Mouse (Mus musculus) lung, postnatal 0 days (tissue): Measurements from ENCODE around the gene Siglec1. TPM values are rescaled to one million over a fixed set of nuclear protein-coding genes. Genes with fewer than 3 reads are reported as not detected.

Source experiments
- ATAC-seq: fragments of 200-750 bp; cut with Nextera tagmentation; 2 replicates; pipeline ENCODE4 v1.8.0; 2017; ENCODE audit warnings: moderate library complexity
- DNase-seq: peaks from one replicate; pipeline ENCODE4 v3.0.0-alpha.2; 2016; ENCODE audit warnings: low spot score
- H3K27ac ChIP-seq: fragments of 300-500 bp; sonication (generic); 2 replicates; pipeline ENCODE4 v1.5.1; 2014; ENCODE audit warnings: antibody characterized with exemption, mild to moderate bottlenecking, low read length, mixed read lengths
- H3K27me3 ChIP-seq: fragments of 300-500 bp; sonication (generic); replicated peaks from 2 replicates; pipeline ENCODE4 v1.6.1; 2014; ENCODE audit warnings: low read length, mixed read lengths; ENCODE audit not compliant: insufficient read depth
- H3K36me3 ChIP-seq: fragments of 300-500 bp; sonication (generic); 2 replicates; pipeline ENCODE4 v1.6.1; 2014; ENCODE audit warnings: low read length, mixed read lengths; ENCODE audit not compliant: insufficient read depth
- H3K4me1 ChIP-seq: fragments of 300-500 bp; sonication (generic); 2 replicates; pipeline ENCODE4 v1.6.1; 2014; ENCODE audit warnings: antibody characterized with exemption, low read depth, low read length, mixed read lengths; ENCODE audit not compliant: insufficient read depth
- H3K4me2 ChIP-seq: fragments of 300-500 bp; sonication (generic); replicated peaks from 2 replicates; pipeline ENCODE4 v1.6.1; 2014; ENCODE audit warnings: low read depth, mild to moderate bottlenecking, low read length, moderate library complexity, mixed read lengths
- H3K4me3 ChIP-seq: fragments of 300-500 bp; sonication (generic); 2 replicates; pipeline ENCODE4 v1.5.1; 2014; ENCODE audit warnings: low read depth, low read length
- H3K9ac ChIP-seq: fragments of 300-500 bp; sonication (generic); replicated peaks from 2 replicates; pipeline ENCODE4 v1.6.1; 2014; ENCODE audit warnings: low read depth, mild to moderate bottlenecking
- H3K9me3 ChIP-seq: fragments of 300-500 bp; sonication (generic); 2 replicates; pipeline ENCODE4 v1.6.1; 2016; ENCODE audit warnings: low read length, mixed read lengths
- CTCF ChIP-seq: IDR thresholded peaks from 2 replicates; pipeline ENCODE4 v1.5.1; 2016; ENCODE audit warnings: antibody characterized with exemption, mild to moderate bottlenecking
- EP300 ChIP-seq: IDR thresholded peaks from 2 replicates; pipeline ENCODE4 v1.6.1; 2016; ENCODE audit warnings: antibody characterized with exemption, mild to moderate bottlenecking, control low read depth
- WGBS: fragments of 180-500 bp; shearing (Covaris S2); extraction: QIAGEN DNeasy Blood & Tissue Kit; methylation state at CpG from one replicate; pipeline ENCODE4 v1.1.7; 2014; 5-methylcytosine and 5-hydroxymethylcytosine counted together
- polyA plus RNA-seq: library from polyadenylated mRNA; unstranded; fragments of >200 nt; fragmentation: Nextera tagmentation; extraction: Ambion mirVana; gene quantifications from 2 replicates; pipeline ENCODE4 v1.2.1, GENCODE M21; 2015

Gene Siglec1
- 1.1 TPM in 2 replicates for polyA plus RNA-seq

DNA sequence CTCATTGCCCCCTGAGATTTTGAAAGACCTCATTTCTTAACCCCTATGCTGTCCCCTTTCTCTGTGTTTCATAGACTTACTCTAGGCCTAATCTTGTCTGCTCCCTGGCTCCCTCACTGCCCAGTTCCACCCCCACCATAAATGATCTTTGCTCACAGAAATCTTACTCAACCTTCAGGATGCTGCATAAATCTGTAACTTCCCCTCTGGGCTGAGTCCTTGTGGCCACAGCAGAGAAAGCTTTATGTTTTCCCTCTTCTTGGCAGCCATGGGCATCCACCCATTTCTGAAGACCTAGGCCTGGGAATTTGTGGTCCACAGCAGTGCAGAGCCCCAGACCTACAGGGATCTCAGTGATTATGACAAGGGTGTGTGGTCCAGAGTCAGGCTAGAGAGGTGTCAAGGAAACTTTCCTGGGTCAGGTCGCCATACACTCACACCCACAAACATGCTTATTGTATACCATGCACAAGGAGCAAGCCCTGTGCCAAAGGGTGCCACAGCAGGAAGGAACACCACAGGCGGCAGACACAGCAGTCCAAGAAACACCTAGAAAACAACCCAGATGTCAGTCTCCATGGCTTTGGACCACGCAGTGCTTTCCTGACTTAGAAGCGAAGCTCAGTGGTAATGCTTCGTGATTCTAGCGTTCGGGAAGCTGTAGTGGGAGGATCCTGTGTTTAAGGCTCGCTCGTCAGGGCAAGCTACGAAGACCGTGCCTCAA, at the start of gene Siglec1:
Gene Siglec1, minus strand, starts transcription at position 99 of the 724 bp plus-strand sequence.
- no peaks in the 10 kb centered on the region for H3K9me3 ChIP-seq
- no peak within 1 kb of the TSS for H3K27ac ChIP-seq
- H3K36me3 ChIP-seq, result no peaks in the 10 kb centered on the region
- H3K4me3 ChIP-seq, result no peak within 1 kb of the TSS
- no peaks in the 10 kb centered on the region for H3K27me3 ChIP-seq
- peak; percentile 30; the same call in 1 of the 2 replicates for ATAC-seq
- WGBS, result 77% methylated on average over 11 of the region's 11 CpGs
- no peak for TF ChIP-seq CTCF
- TF ChIP-seq EP300, result no peak
- H3K4me2 ChIP-seq, result no peak within 1 kb of the TSS
- DNase-seq, result peak; percentile 32
- H3K4me1 ChIP-seq, result no peaks in the 10 kb centered on the region
- H3K9ac ChIP-seq, result no peak within 1 kb of the TSS

DNA sequence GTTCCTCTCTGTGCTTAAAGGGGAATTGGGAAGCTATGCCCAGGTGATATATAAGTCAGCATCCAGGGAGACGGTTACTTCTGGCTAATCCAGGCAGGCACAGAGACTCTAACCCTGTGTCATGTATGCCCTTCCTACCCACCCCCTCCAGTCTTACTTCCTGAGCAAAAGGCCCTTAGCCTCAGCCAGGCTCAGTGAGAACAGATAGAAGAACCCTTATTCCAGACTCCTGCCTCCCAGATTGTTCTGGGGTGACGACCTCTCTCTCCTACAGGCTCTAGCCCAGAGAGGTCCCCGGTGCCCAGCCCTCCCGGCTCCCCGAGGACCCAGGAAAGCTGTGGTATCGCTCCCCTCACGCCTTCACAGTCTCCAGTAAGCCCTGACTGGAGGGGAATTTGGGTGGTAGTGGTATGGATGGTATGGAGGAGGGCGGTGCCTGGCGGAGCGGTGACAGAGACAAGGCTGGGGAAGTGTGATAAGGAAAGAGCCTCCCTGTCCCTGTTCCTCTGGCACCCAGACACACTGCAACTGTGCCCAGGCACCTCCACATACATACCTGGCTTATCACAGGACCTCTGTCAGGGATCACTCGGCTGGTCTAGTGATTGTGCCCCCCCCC, 49.1 kb upstream of the Siglec1 start:
- no peaks in the 10 kb centered on the region for H3K36me3 ChIP-seq
- H3K4me3 ChIP-seq, result no peak overlapping the region
- TF ChIP-seq CTCF, result no peak
- no peak for TF ChIP-seq EP300
- ATAC-seq (peak; percentile 22; the same call in 1 of the 2 replicates), DNase-seq (no peak)
- H3K27me3 ChIP-seq, result no peaks in the 10 kb centered on the region
- H3K9ac ChIP-seq, result no peak overlapping the region
- H3K4me1 ChIP-seq, result peaks cover 7% of the 10 kb centered on the region; the same call in 1 of the 2 replicates
- no peaks in the 10 kb centered on the region for H3K9me3 ChIP-seq
- H3K27ac ChIP-seq, result 0 out of 2 replicates have a peak overlapping the region, but pooled peaks have one; percentile 62
- no peak overlapping the region for H3K4me2 ChIP-seq
- WGBS, result 43% methylated on average over 11 of the region's 11 CpGs

DNA sequence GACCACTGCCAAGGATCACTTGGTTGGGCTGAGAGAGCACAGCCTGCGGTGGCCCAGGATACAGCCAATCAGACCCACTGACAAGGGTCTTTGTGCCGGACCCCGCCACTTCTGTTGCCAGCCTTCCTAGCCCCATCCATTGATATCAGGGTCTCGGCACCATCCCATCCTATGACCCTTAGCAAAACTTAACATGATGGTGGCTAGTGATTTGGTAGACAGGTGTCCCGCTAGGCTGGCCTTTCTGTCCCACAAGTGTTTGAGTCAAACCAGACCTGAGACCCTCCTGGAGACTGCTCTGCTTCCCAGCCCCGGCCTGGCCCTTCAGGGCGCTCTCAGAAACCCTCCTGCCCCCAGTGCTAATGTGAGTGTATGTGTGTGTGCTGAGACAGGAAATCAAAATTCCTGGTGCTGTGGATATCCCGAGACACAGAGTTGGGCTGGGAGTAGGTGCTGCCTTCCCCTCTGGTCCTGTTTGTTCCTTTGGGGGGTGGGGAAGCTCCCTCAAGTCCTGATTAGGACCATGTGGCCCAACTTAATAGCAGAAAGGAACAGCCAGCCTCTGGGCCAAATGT, 48.3 kb upstream of the Siglec1 start:
- TF ChIP-seq CTCF, result no peak
- no peak for TF ChIP-seq EP300
- H3K9me3 ChIP-seq, result no peaks in the 10 kb centered on the region
- H3K27me3 ChIP-seq, result no peaks in the 10 kb centered on the region
- 70% methylated on average over 8 of the region's 8 CpGs for WGBS
- ATAC-seq (no peak; the same call in 1 of the 2 replicates), DNase-seq (no peak)
- H3K4me1 ChIP-seq, result peaks cover 5% of the 10 kb centered on the region; the same call in 1 of the 2 replicates
- no peak overlapping the region for H3K4me3 ChIP-seq
- H3K27ac ChIP-seq, result peak overlapping the region; percentile 62
- H3K36me3 ChIP-seq, result no peaks in the 10 kb centered on the region
- H3K4me2 ChIP-seq, result no peak overlapping the region
- H3K9ac ChIP-seq, result no peak overlapping the region

DNA sequence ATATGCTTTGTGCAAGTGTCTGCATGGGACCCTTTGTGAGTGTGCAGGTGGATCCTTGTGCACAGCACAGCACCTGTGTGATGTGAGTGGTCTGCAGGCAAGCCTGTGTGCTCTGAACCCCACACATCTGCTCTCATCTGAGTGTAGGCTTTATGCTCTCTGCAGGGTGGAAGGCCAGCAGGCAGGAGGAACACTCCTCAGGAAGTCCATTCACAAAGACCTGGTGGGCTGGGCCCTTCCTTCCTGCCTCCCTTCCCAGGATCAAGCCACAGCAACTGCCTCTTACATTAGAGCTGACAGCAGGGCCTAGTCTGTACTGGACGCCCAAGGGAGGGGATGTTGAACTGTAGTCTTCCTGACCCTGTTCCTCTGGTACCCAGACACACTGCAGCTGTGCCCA, 47.8 kb upstream of the Siglec1 start:
- no peak overlapping the region for H3K4me3 ChIP-seq
- no peaks in the 10 kb centered on the region; the same call in 1 of the 2 replicates for H3K4me1 ChIP-seq
- TF ChIP-seq EP300, result peak; percentile 72
- TF ChIP-seq CTCF, result no peak
- H3K9ac ChIP-seq, result no peak overlapping the region
- H3K27me3 ChIP-seq, result no peaks in the 10 kb centered on the region
- H3K9me3 ChIP-seq, result no peaks in the 10 kb centered on the region
- no peak overlapping the region for H3K4me2 ChIP-seq
- peak; percentile 66 for DNase-seq
- no peaks in the 10 kb centered on the region for H3K36me3 ChIP-seq
- H3K27ac ChIP-seq, result peak overlapping the region; percentile 62
- peak; percentile 89 for ATAC-seq
- WGBS, result 50% methylated on average over 1 of the region's 1 CpGs

DNA sequence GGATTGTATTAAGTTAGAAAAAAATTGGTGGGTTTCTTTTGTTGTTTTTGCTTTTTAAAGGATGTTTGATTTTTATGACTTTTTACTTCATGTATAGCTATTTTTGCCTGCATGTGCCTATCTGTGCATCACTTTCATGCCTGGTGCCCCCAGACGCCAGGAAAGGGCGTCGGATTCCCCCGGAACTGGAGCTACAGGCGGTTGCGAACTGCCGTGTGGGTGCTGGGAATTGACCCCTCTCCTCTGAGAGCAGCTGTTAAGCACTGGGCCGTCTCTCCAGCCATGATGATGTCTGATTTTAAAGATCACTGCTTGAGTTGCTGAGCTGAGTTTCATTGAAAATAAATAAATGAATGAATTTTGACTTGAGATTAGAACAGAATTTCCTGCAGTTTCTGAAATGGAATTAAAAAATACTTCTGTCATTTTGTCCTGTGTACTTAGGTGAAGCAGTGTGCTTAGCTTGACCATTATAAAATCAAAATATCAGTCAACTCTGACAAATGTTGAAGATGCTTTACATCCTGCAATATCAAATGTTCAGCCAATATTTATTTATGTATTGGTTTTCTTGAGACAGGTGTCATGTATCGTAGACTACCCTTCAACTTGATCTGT, 46.5 kb upstream of the Siglec1 start, which contains the start of gene Gm11037:
Gene Gm11037, plus strand, starts transcription at position 568 of the 618 bp plus-strand sequence.
- Histone ChIP-seq H3K4me1 (no peaks in the 10 kb centered on the region; the same call in 1 of the 2 replicates), H3K9ac (no peak within 1 kb of the TSS), H3K27me3 (no peaks in the 10 kb centered on the region), H3K4me2 (no peak within 1 kb of the TSS), H3K4me3 (no peak within 1 kb of the TSS), H3K27ac (no peak within 1 kb of the TSS; the same call in 1 of the 2 replicates), H3K36me3 (no peaks in the 10 kb centered on the region), H3K9me3 (no peaks in the 10 kb centered on the region)
- WGBS, result 73% methylated on average over 9 of the region's 9 CpGs
- TF ChIP-seq EP300 (no peak), CTCF (no peak)
- DNase-seq (no peak), ATAC-seq (no peak)
